Mouse (Mus musculus): ENCODE data around the gene Wwc1. TPM values are rescaled to one million over a fixed set of nuclear protein-coding genes. Genes with fewer than 3 reads are reported as not detected.

Wwc1 gene
- total RNA-seq, 2 experiments from 2014 or later, result not detected

Other genes with a start within 250 kb of the Wwc1 start
- 4.2 and 7.1 TPM in 2 replicates for gene Pank3, start 211.0 kb downstream of the Wwc1 start, total RNA-seq (2015; ENCODE audit: low replicate concordance)
- gene Pank3, start 211.0 kb downstream of the Wwc1 start, total RNA-seq (2017; ENCODE audit: low replicate concordance), result 7.8 and 10.1 TPM in 2 replicates
- gene Fbll1, start 181.6 kb downstream of the Wwc1 start, total RNA-seq (2015; ENCODE audit: low replicate concordance), result not detected in 2 replicates
- not detected in 2 replicates for gene Fbll1, start 181.6 kb downstream of the Wwc1 start, total RNA-seq (2017; ENCODE audit: low replicate concordance)
- gene Rars, start 146.0 kb downstream of the Wwc1 start, total RNA-seq (2015; ENCODE audit: low replicate concordance), result 20.9 and 22.2 TPM in 2 replicates
- gene Rars, start 146.0 kb downstream of the Wwc1 start, total RNA-seq (2017; ENCODE audit: low replicate concordance), result 24.7 and 25.4 TPM in 2 replicates